Mouse (Mus musculus) yolk sac, embryonic 10.5 days (tissue): ENCODE data around the gene Ccdc88a.

Source experiments
- DNase-seq: peaks from one replicate; pipeline ENCODE4 v3.0.0-alpha.2; 2017; ENCODE audit warnings: low spot score

Gene Ccdc88a

GRCm38 (mm10) chr11:29373396-29374273, at the start of gene Ccdc88a:
Gene Ccdc88a (plus strand): TSS chr11:29373658.
- peak; percentile 96 for DNase-seq

GRCm38 (mm10) chr11:29335505-29335904, 38.0 kb upstream of the Ccdc88a start:
- DNase-seq = no peak

DNA sequence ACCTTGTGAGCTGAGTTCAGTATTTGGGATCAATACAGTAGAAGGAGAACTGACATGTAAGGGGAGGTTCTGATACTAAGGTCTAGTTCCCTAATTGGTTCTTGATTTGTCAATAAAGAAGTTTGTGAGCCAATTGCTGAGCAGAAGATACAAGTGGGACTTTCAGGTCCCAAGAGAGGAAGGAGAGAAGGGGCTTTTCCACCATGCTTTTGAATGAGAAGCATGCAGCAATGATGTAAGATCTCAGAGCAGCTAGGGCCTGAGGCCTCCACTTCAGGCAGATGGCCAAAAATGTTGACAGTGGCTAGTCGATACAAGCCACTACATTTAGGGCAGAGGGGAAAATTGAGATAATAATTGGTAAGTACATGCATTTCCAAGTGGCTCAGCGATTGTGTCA, 32.2 kb upstream of the Ccdc88a start:
- no peak for DNase-seq

- DNase-seq = no peak
These were observed 28.4 kb upstream of the Ccdc88a start for GRCm38 (mm10) chr11:29344891-29345657.

GRCm38 (mm10) chr11:29345673-29346286, 27.7 kb upstream of the Ccdc88a start:
- DNase-seq = peak; percentile 3

DNA sequence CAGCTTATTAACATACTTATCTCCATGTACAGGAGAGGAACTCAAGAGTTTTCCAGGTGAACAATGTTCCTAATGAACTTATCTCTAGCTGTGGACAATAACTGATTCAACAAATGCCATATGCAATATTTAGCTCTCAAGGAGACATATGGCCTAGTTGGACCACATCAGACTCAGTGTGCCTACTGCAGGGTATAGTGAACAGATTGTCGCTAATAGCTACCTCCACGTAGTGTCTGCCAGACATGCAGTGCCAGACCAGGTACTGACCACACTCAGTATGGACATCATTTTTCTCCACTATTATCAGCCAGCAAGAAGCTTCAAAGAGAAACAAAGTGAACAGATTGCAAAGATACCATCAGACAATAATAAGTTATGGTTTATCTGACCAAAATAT, 22.6 kb upstream of the Ccdc88a start:
- DNase-seq = no peak

DNA sequence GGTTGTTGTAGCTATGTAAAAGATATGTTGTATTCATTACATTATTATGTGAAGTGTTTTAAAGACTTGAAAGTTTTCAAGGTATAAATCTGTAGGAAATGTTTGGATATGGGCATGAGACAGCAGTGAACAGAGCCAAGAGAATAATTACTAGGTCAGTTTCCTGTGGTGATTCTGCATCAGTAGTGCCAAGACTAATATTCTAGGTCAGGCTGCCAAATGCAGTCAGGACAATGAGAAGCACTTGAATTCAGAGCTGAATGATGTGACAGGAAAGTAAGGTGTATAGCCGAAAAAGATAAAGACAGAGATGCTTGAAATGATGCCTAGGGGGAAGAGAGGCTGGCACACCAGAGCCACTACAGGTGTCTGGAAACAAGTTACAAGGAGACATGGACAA, 21.2 kb upstream of the Ccdc88a start:
- DNase-seq = no peak

DNA sequence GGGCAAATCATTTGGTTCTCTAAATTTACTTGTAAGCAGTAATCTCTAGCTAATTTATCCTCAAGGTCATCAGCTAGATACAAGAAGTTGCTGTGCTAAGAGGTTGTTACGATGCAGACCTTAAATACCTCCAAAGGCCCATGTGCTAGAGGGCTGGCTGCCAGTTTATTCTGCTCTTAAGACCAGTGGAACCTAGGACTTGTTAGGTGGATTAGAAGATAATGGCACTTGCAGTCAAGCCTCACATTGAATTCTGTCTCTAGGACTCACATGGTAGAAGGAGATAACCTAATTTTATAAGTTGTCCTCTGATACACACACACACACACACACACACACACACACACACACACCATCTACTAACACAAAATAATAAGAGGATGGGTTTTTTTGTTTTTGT, 5.3 kb upstream of the Ccdc88a start:
- DNase-seq = no peak

GRCm38 (mm10) chr11:29373050-29373395, 435 bp upstream of the Ccdc88a start:
- no peak for DNase-seq

DNA sequence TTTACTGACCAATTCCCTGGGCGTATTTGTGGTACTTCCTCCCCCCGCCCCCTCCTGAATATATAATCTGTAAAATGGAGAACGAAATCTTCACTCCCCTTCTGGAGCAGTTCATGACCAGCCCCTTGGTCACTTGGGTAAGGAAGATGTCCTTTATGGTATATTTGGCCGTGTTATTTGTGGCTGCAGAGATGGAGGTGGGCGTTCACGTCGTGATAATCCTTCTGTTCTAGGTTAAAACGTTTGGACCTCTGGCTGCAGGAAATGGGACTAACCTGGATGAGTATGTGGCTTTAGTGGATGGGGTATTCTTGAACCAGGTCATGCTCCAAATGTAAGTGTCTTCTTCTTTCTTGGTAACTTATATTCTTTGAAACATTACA, 807 bp downstream of the Ccdc88a start:
- DNase-seq = no peak

DNA sequence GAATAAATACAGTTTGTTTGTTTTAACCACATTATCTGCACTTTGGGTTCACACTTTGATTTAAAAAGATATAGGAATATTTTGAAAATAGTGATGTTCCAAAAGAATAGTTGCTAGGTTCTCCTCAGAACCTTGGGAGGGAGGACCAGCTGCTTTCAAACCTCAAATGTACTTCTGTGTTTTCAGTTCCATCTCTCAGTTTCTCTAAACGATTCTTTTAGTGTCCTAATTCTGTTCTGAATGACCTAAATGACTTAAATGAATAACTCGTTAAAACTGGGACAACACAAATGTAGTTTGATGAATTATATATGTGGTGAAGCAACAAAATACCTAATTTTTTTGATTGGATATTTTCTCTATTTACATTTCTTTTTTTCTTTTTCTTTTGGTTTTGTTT, 3.2 kb downstream of the Ccdc88a start:
- no peak for DNase-seq

- no peak for DNase-seq
These were observed 5.3 kb downstream of the Ccdc88a start for GRCm38 (mm10) chr11:29378751-29379150.

- DNase-seq = no peak
These were observed 10.0 kb downstream of the Ccdc88a start for GRCm38 (mm10) chr11:29383493-29383892.

GRCm38 (mm10) chr11:29384001-29384400, 10.5 kb downstream of the Ccdc88a start:
- DNase-seq = no peak

GRCm38 (mm10) chr11:29384617-29385016, 11.2 kb downstream of the Ccdc88a start:
- no peak for DNase-seq

DNA sequence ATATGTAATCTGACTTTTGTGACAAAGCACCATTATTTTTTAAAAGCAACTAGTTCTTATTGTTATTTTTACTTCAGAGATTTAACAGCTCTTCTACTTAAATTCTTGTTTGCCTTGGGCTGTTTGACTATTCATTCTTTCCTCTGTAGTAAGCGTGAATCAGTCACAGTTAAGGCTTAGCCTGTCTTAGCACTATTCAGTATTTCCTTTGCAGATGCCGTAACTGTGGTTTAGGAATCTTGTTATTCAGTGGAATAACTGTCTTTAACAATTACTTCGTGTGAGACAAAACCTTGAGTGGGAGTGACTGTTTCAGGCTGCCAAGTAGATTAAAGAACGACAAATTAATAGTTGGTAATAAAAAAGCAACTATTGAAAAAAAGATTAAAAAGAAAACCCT, 16.5 kb downstream of the Ccdc88a start:
- DNase-seq = no peak

DNA sequence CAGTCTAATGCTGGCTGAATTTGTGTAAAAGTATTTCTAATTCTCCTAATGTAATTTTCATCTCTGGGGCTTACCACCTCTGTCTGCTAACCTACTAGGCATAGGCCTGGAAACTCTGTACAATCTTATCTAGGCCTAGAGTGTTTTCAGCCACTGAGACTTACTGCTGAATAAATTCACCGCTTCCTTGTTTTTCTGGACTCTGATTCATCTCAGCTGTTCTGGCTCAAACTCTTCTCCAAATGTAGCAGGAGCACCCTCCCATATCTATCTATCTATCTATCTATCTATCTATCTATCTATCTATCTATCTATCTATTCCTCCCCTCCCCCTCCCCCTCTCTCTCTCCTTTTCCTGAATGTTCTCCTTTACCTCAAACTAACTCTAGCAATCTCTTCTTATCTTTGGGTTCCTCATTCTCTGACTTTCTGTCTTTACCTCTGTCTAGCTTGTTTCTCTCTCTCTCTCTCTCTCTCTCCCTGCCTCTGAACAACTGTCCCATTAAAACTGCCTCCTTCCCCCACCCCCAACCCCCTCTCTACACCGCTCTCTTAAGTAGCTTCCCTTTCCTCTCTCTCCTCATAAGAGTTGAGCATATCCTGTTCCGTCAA, 21.8 kb downstream of the Ccdc88a start:
- no peak for DNase-seq

DNA sequence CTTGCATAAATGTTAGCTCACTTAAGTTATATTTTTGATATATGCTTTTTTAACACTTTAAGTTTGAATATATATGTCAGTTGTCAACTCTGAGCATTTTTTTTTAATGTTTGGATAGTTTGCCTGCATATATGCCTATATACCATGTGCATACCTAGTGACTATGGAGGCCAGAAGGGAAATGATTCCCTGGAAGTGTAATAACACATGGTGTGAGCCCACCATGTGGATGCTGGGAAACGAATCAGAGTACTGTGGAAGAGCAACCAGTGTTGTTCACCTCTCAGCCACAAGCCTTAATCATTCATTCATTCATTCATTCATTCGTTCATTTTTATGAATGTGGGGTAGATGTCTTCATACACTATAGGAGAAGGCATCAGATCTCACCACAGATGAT, 26.9 kb downstream of the Ccdc88a start:
- DNase-seq = no peak

GRCm38 (mm10) chr11:29406292-29406691, 32.8 kb downstream of the Ccdc88a start:
- no peak for DNase-seq

DNA sequence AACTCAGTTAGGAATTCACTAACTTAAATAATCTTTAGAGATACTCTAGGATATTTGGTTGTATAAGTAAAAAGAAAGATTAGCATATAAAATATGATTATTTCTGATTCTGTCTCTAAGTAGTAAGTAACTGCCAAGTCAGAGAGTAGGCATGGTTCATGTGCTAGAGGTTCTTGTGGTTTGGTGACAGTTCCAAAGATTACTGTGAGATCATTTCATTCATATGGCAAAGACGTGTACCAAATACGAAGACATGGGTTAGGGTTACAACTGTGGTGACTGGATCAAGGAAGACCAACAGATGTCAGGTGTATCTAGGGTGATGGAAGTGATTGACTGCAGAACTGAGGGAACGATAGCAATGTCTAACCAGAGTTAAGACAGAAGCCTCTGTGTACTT, 50.0 kb downstream of the Ccdc88a start:
- DNase-seq = no peak

DNA sequence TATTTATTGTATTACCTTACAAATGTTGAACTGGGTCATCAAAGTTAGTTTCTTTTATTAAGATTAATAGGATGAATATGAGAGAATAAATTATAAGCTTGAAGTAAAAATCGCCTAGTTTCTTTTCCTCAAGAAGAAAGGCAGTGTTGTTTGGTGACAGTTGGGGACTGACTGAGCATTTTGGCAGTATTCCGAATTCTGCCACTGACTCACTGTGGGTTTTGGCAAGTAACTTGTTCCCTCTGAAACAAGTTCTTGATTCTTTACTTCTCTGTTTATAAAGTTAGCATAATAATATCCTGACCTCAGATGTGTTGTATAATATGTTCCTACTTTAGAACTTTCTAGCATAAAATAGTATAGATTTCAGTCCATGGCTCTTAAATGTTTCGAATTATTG, 55.3 kb downstream of the Ccdc88a start:
- no peak for DNase-seq

DNA sequence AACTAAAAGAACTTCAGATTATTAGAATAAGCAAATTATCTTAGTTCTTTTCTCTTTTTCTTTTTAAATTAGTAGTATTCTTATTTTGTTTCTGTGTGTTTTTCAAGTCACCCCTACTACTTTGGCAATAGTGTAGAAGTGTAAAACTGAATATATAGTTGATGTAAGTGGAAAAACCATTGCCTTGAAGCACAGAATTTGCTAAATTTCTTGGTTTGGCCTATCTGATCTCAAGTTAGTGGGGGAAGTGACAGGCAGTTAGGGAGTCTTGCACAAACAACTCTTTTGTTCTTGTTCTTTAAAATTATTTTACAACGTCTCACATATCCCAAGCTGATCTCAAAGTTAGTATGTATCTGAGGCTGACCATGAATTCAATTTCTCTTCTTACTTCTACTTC, 57.6 kb downstream of the Ccdc88a start:
- DNase-seq = no peak

DNA sequence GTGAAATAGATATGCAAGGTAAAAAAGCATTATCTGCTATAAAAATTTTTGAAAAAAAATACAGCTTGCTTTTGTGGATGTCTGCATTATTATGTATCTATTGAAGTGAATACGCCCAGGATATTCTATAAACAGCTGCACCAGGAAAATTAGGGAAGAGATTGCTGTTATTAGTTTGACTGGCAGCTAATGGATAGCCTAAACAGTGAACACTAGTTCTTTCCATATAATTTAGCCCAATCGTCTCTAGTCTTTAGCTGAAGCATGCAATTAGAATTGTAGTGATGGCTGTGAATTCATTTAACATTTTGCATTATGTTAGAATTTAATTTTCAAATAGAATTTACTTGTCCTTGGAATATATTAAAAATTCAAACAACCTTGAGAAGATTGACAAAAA, 75.3 kb downstream of the Ccdc88a start:
- no peak for DNase-seq
